Mouse (Mus musculus) neural tube, embryonic 13.5 days (tissue): ENCODE data around the gene Tc2n. TPM values are rescaled to one million over a fixed set of nuclear protein-coding genes. Genes with fewer than 3 reads are reported as not detected.

ENCODE experiments used
- ATAC-seq: fragments of 200-750 bp; cut with Nextera tagmentation; 2 replicates; pipeline ENCODE4 v1.8.0; 2017; ENCODE audit warnings: low read depth, mild to moderate bottlenecking, moderate TSS enrichment, moderate library complexity
- H3K27ac ChIP-seq: fragments of 300-500 bp; sonication (generic); replicated peaks from 2 replicates; pipeline ENCODE4 v1.5.1; 2015; ENCODE audit warnings: moderate library complexity, mild to moderate bottlenecking, inconsistent platforms
- H3K27me3 ChIP-seq: fragments of 300-500 bp; sonication (generic); 2 replicates; pipeline ENCODE4 v1.6.1; 2015; ENCODE audit warnings: mild to moderate bottlenecking, inconsistent platforms
- H3K36me3 ChIP-seq: fragments of 300-500 bp; sonication (generic); 2 replicates; pipeline ENCODE4 v1.6.1; 2015; ENCODE audit warnings: mild to moderate bottlenecking, inconsistent platforms
- H3K4me1 ChIP-seq: fragments of 300-500 bp; sonication (generic); replicated peaks from 2 replicates; pipeline ENCODE4 v1.6.1; 2015; ENCODE audit warnings: inconsistent platforms
- H3K4me2 ChIP-seq: fragments of 300-500 bp; sonication (generic); 2 replicates; pipeline ENCODE4 v1.6.1; 2015; ENCODE audit warnings: inconsistent platforms, mild to moderate bottlenecking, moderate library complexity
- H3K4me3 ChIP-seq: fragments of 300-500 bp; sonication (generic); 2 replicates; pipeline ENCODE4 v1.5.1; 2015; ENCODE audit warnings: mild to moderate bottlenecking, inconsistent platforms
- H3K9ac ChIP-seq: fragments of 300-500 bp; sonication (generic); 2 replicates; pipeline ENCODE4 v1.6.1; 2015; ENCODE audit warnings: moderate library complexity, mild to moderate bottlenecking, inconsistent platforms
- H3K9me3 ChIP-seq: fragments of 300-500 bp; sonication (generic); 2 replicates; pipeline ENCODE4 v1.6.1; 2016; ENCODE audit warnings: inconsistent platforms
- WGBS: fragments of 180-500 bp; shearing (Covaris S2); methylation state at CpG from one replicate; pipeline ENCODE4 v1.1.7; 2015; 5-methylcytosine and 5-hydroxymethylcytosine counted together
- polyA plus RNA-seq: library from polyadenylated mRNA; unstranded; fragments of >200 nt; fragmentation: Nextera tagmentation; extraction: Ambion mirVana; gene quantifications from 2 replicates; pipeline ENCODE4 v1.2.1, GENCODE M21; 2015

Gene Tc2n
- 0.11 TPM in 1 of 2 replicates, not detected in the other for polyA plus RNA-seq

- H3K4me1 ChIP-seq = peaks cover 8% of the 10 kb centered on the region; the same call in 1 of the 2 replicates
- peaks cover 26% of the 10 kb centered on the region for H3K27me3 ChIP-seq
- no peaks in the 10 kb centered on the region for H3K36me3 ChIP-seq
- peak within 1 kb of the TSS; percentile 94 for H3K4me2 ChIP-seq
- WGBS = under 1% methylated on average over 70 of the region's 75 CpGs
- H3K27ac ChIP-seq = no peak within 1 kb of the TSS
- peak; percentile 98 for ATAC-seq
- peak within 1 kb of the TSS; percentile 58 for H3K9ac ChIP-seq
- peak within 1 kb of the TSS; percentile 61 for H3K4me3 ChIP-seq
- no peaks in the 10 kb centered on the region for H3K9me3 ChIP-seq
Measured at GRCm38 (mm10) chr12:101718054-101718754, at the start of gene Tc2n. Gene Tc2n (minus strand): TSS chr12:101718523.

GRCm38 (mm10) chr12:101767306-101768053, 49.2 kb upstream of the Tc2n start:
- no peak for ATAC-seq
- H3K9ac ChIP-seq = no peak overlapping the region
- H3K4me3 ChIP-seq = no peak overlapping the region
- no peaks in the 10 kb centered on the region for H3K9me3 ChIP-seq
- H3K36me3 ChIP-seq = no peaks in the 10 kb centered on the region
- H3K4me2 ChIP-seq = no peak overlapping the region
- no peak overlapping the region for H3K27ac ChIP-seq
- no peaks in the 10 kb centered on the region for H3K27me3 ChIP-seq
- H3K4me1 ChIP-seq = no peaks in the 10 kb centered on the region; the same call in 1 of the 2 replicates
- 81% methylated on average over 9 of the region's 9 CpGs for WGBS

GRCm38 (mm10) chr12:101766228-101766852, 48.0 kb upstream of the Tc2n start:
- Histone ChIP-seq H3K36me3 (no peaks in the 10 kb centered on the region), H3K4me3 (no peak overlapping the region), H3K4me2 (no peak overlapping the region), H3K9me3 (no peaks in the 10 kb centered on the region), H3K4me1 (no peaks in the 10 kb centered on the region; the same call in 1 of the 2 replicates), H3K9ac (no peak overlapping the region), H3K27me3 (no peaks in the 10 kb centered on the region), H3K27ac (no peak overlapping the region)
- no peak for ATAC-seq
- WGBS = 94% methylated on average over 3 of the region's 3 CpGs

GRCm38 (mm10) chr12:101764870-101765269, 46.5 kb upstream of the Tc2n start:
- Histone ChIP-seq H3K27me3 (no peaks in the 10 kb centered on the region), H3K4me2 (no peak overlapping the region), H3K4me1 (no peaks in the 10 kb centered on the region; the same call in 1 of the 2 replicates), H3K9me3 (no peaks in the 10 kb centered on the region), H3K4me3 (no peak overlapping the region), H3K36me3 (no peaks in the 10 kb centered on the region), H3K27ac (no peak overlapping the region), H3K9ac (no peak overlapping the region)
- 88% methylated on average over 5 of the region's 5 CpGs for WGBS
- no peak for ATAC-seq

- no peaks in the 10 kb centered on the region for H3K27me3 ChIP-seq
- H3K9ac ChIP-seq = no peak overlapping the region
- H3K4me1 ChIP-seq = no peaks in the 10 kb centered on the region; the same call in 1 of the 2 replicates
- no peaks in the 10 kb centered on the region for H3K36me3 ChIP-seq
- no peaks in the 10 kb centered on the region for H3K9me3 ChIP-seq
- WGBS = 79% methylated on average over 3 of the region's 3 CpGs
- H3K27ac ChIP-seq = no peak overlapping the region
- H3K4me2 ChIP-seq = no peak overlapping the region
- ATAC-seq = no peak
- no peak overlapping the region for H3K4me3 ChIP-seq
Measured at GRCm38 (mm10) chr12:101763065-101763464, 44.7 kb upstream of the Tc2n start.

GRCm38 (mm10) chr12:101762054-101762453, 43.7 kb upstream of the Tc2n start:
- WGBS = 95% methylated on average over 5 of the region's 5 CpGs
- no peak overlapping the region for H3K27ac ChIP-seq
- ATAC-seq = no peak
- no peaks in the 10 kb centered on the region for H3K9me3 ChIP-seq
- H3K4me1 ChIP-seq = no peaks in the 10 kb centered on the region; the same call in 1 of the 2 replicates
- H3K4me3 ChIP-seq = no peak overlapping the region
- H3K27me3 ChIP-seq = no peaks in the 10 kb centered on the region
- H3K9ac ChIP-seq = no peak overlapping the region
- H3K4me2 ChIP-seq = no peak overlapping the region
- no peaks in the 10 kb centered on the region for H3K36me3 ChIP-seq

- Histone ChIP-seq H3K9ac (no peak overlapping the region), H3K27me3 (no peaks in the 10 kb centered on the region), H3K27ac (no peak overlapping the region), H3K4me2 (no peak overlapping the region), H3K4me3 (no peak overlapping the region), H3K36me3 (no peaks in the 10 kb centered on the region), H3K4me1 (no peaks in the 10 kb centered on the region), H3K9me3 (no peaks in the 10 kb centered on the region)
- WGBS = 74% methylated on average over 6 of the region's 6 CpGs
- no peak for ATAC-seq
Measured at GRCm38 (mm10) chr12:101759440-101760045, 41.2 kb upstream of the Tc2n start.

- no peaks in the 10 kb centered on the region for H3K27me3 ChIP-seq
- ATAC-seq = no peak
- H3K4me1 ChIP-seq = no peaks in the 10 kb centered on the region
- no peak overlapping the region for H3K4me3 ChIP-seq
- H3K36me3 ChIP-seq = no peaks in the 10 kb centered on the region
- H3K27ac ChIP-seq = no peak overlapping the region
- no peak overlapping the region for H3K4me2 ChIP-seq
- H3K9ac ChIP-seq = no peak overlapping the region
- H3K9me3 ChIP-seq = no peaks in the 10 kb centered on the region
Measured at GRCm38 (mm10) chr12:101758698-101759097, 40.4 kb upstream of the Tc2n start.

- Histone ChIP-seq H3K9me3 (no peaks in the 10 kb centered on the region), H3K27ac (no peak overlapping the region), H3K9ac (no peak overlapping the region), H3K4me2 (no peak overlapping the region), H3K4me3 (no peak overlapping the region), H3K27me3 (no peaks in the 10 kb centered on the region), H3K36me3 (no peaks in the 10 kb centered on the region), H3K4me1 (no peaks in the 10 kb centered on the region)
- ATAC-seq = no peak
- 54% methylated on average over 2 of the region's 2 CpGs for WGBS
Measured at GRCm38 (mm10) chr12:101742375-101742774, 24.1 kb upstream of the Tc2n start.

GRCm38 (mm10) chr12:101740486-101740885, 22.2 kb upstream of the Tc2n start:
- H3K27ac ChIP-seq = no peak overlapping the region
- no peaks in the 10 kb centered on the region for H3K9me3 ChIP-seq
- 81% methylated on average over 2 of the region's 2 CpGs for WGBS
- no peaks in the 10 kb centered on the region for H3K27me3 ChIP-seq
- H3K4me1 ChIP-seq = no peaks in the 10 kb centered on the region
- ATAC-seq = no peak
- no peak overlapping the region for H3K4me3 ChIP-seq
- H3K9ac ChIP-seq = no peak overlapping the region
- no peaks in the 10 kb centered on the region for H3K36me3 ChIP-seq
- H3K4me2 ChIP-seq = no peak overlapping the region

GRCm38 (mm10) chr12:101740045-101740444, 21.7 kb upstream of the Tc2n start:
- Histone ChIP-seq H3K27me3 (no peaks in the 10 kb centered on the region), H3K36me3 (no peaks in the 10 kb centered on the region), H3K4me1 (no peaks in the 10 kb centered on the region), H3K27ac (no peak overlapping the region), H3K4me3 (no peak overlapping the region), H3K4me2 (no peak overlapping the region), H3K9me3 (no peaks in the 10 kb centered on the region), H3K9ac (no peak overlapping the region)
- ATAC-seq = no peak
- WGBS = 67% methylated on average over 2 of the region's 2 CpGs

GRCm38 (mm10) chr12:101718755-101719150, 430 bp upstream of the Tc2n start:
- no peak overlapping the region for H3K27ac ChIP-seq
- H3K4me2 ChIP-seq = peak overlapping the region; percentile 94
- no peaks in the 10 kb centered on the region for H3K9me3 ChIP-seq
- under 1% methylated on average over 9 of the region's 9 CpGs for WGBS
- peak overlapping the region; percentile 58 for H3K9ac ChIP-seq
- peak; percentile 88 for ATAC-seq
- peaks cover 26% of the 10 kb centered on the region for H3K27me3 ChIP-seq
- no peaks in the 10 kb centered on the region for H3K36me3 ChIP-seq
- H3K4me3 ChIP-seq = peak overlapping the region; percentile 61
- peaks cover 8% of the 10 kb centered on the region; the same call in 1 of the 2 replicates for H3K4me1 ChIP-seq
